Mouse (Mus musculus): ENCODE data around the gene Mpo. TPM values are rescaled to one million over a fixed set of nuclear protein-coding genes. Genes with fewer than 3 reads are reported as not detected.

Gene Mpo
- total and polyA plus RNA-seq, 3 experiments: 0.13 TPM; not detected in 2

GRCm38 (mm10) chr11:87814831-87815230, 21.4 kb downstream of the Mpo start (continued):
- TF ChIP-seq MAZ (IDR thresholded peaks at IDR 0.05; ENCODE audit: low read depth, low read length): no peak

GRCm38 (mm10) chr11:87816707-87817442, 23.5 kb downstream of the Mpo start:
- Histone ChIP-seq H3K9ac (ENCODE audit: control insufficient read depth, low read depth, low read length, poor library complexity, severe bottlenecking) (no peak overlapping the region), H3K36me3 (ENCODE audit: control insufficient read depth in 1 of 2, insufficient read depth in 2 of 2, low read length in 2 of 2) (no peaks in the 10 kb centered on the region), H3K79me2 (ENCODE audit: control insufficient read depth, insufficient read depth, low read length, poor library complexity) (no peaks in the 10 kb centered on the region), H3K4me1 (ENCODE audit: control insufficient read depth in 1 of 2, insufficient read depth in 2 of 2, low read length in 2 of 2) (no peaks in the 10 kb centered on the region), H3K9me3 (replicated peaks; ENCODE audit: insufficient read depth, low read length) (no peaks in the 10 kb centered on the region), H3K4me3 (ENCODE audit: control insufficient read depth in 1 of 2, insufficient read depth in 1 of 2, low read depth in 2 of 2, low read length in 2 of 2) (no peak overlapping the region), H3K27ac (ENCODE audit: control insufficient read depth, low read depth, low read length) (no peak overlapping the region), H3K27me3 (ENCODE audit: control insufficient read depth in 1 of 2, insufficient read depth in 2 of 2, low read length in 2 of 2) (peaks cover 0 to 6% of the 10 kb centered on the region in 2 experiments; a peak in 3 of 4 replicates)
- DNase-seq (ENCODE audit: low read depth, low spot score): no peak
- TF ChIP-seq RCOR1 (IDR thresholded peaks at IDR 0.05; ENCODE audit: low read depth, low read length) (no peak), RAD21 (IDR thresholded peaks at IDR 0.05; ENCODE audit: low read depth, low read length) (no peak), TBP (IDR thresholded peaks at IDR 0.05; ENCODE audit: low read depth, low read length) (no peak)

- H3K27ac ChIP-seq (ENCODE audit: control insufficient read depth, low read depth, low read length): no peak overlapping the region
- no peak for DNase-seq (ENCODE audit: low read depth, low spot score)
- H3K9ac ChIP-seq (ENCODE audit: control insufficient read depth, low read depth, low read length, poor library complexity, severe bottlenecking): no peak overlapping the region
- H3K4me1 ChIP-seq (ENCODE audit: control insufficient read depth in 1 of 2, insufficient read depth in 2 of 2, low read length in 2 of 2): no peaks in the 10 kb centered on the region
- no peaks in the 10 kb centered on the region for H3K9me3 ChIP-seq (replicated peaks; ENCODE audit: insufficient read depth, low read length)
- no peaks in the 10 kb centered on the region for H3K36me3 ChIP-seq (ENCODE audit: control insufficient read depth in 1 of 2, insufficient read depth in 2 of 2, low read length in 2 of 2)
- TF ChIP-seq HCFC1 (IDR thresholded peaks at IDR 0.05; ENCODE audit: low read depth, low read length) (no peak), MAZ (IDR thresholded peaks at IDR 0.05; ENCODE audit: low read depth, low read length) (no peak), TCF12 (IDR thresholded peaks at IDR 0.05; ENCODE audit: low read depth, low read length) (no peak), ZNF384 (IDR thresholded peaks at IDR 0.05; ENCODE audit: low read depth, low read length) (no peak), NRF1 (IDR thresholded peaks at IDR 0.05; ENCODE audit: insufficient read depth, low read depth, low read length, poor library complexity, severe bottlenecking) (no peak), SIN3A (IDR thresholded peaks at IDR 0.05; ENCODE audit: low read length) (no peak), JUND (IDR thresholded peaks at IDR 0.05; ENCODE audit: low read depth, low read length) (no peak), NELFE (IDR thresholded peaks at IDR 0.05; ENCODE audit: low read depth, low read length) (no peak), POLR2AphosphoS2 (IDR thresholded peaks at IDR 0.05; ENCODE audit: low read length) (no peak), MAFK (IDR thresholded peaks at IDR 0.05; ENCODE audit: borderline replicate concordance, low read depth, low read length) (no peak), ETS1 (IDR thresholded peaks at IDR 0.05; ENCODE audit: low read depth, low read length) (no peak), TAL1 (IDR thresholded peaks at IDR 0.05; ENCODE audit: low read length) (no peak), GABPA (IDR thresholded peaks at IDR 0.05; ENCODE audit: low read depth, low read length) (no peak), SMC3 (IDR thresholded peaks at IDR 0.05; ENCODE audit: low read depth, low read length) (no peak), UBTF (IDR thresholded peaks at IDR 0.05; ENCODE audit: borderline replicate concordance, insufficient read depth, low read depth, low read length) (no peak), CHD2 (IDR thresholded peaks at IDR 0.05; ENCODE audit: low read length) (no peak), EP300 (IDR thresholded peaks at IDR 0.05; ENCODE audit: low read depth in 1 of 2, low read length in 2 of 2) (no peak), CHD1 (IDR thresholded peaks at IDR 0.05; ENCODE audit: low read depth, low read length) (no peak), RAD21 (IDR thresholded peaks at IDR 0.05; ENCODE audit: low read depth, low read length) (no peak)
- no peaks in the 10 kb centered on the region for H3K79me2 ChIP-seq (ENCODE audit: control insufficient read depth, insufficient read depth, low read length, poor library complexity)
- H3K4me3 ChIP-seq (ENCODE audit: control insufficient read depth in 1 of 2, insufficient read depth in 1 of 2, low read depth in 2 of 2, low read length in 2 of 2): no peak overlapping the region
- peaks cover 0 to 5% of the 10 kb centered on the region in 2 experiments; a peak in 3 of 4 replicates for H3K27me3 ChIP-seq (ENCODE audit: control insufficient read depth in 1 of 2, insufficient read depth in 2 of 2, low read length in 2 of 2)
These were observed 24.0 kb downstream of the Mpo start for GRCm38 (mm10) chr11:87817443-87817773.

Measured in MEL (cell line).